Mouse (Mus musculus): ENCODE results near the gene Rab31. TPM values are rescaled to one million over a fixed set of nuclear protein-coding genes. Genes with fewer than 3 reads are reported as not detected.
"Not testable (repeated sequence)": the region's sequence is repeated elsewhere in the genome, so short reads cannot be mapped to it uniquely, and the experiment has no call there.

The Rab31 gene
- total RNA-seq, 1 experiment from 2014 or later, result 30.0 TPM

DNA sequence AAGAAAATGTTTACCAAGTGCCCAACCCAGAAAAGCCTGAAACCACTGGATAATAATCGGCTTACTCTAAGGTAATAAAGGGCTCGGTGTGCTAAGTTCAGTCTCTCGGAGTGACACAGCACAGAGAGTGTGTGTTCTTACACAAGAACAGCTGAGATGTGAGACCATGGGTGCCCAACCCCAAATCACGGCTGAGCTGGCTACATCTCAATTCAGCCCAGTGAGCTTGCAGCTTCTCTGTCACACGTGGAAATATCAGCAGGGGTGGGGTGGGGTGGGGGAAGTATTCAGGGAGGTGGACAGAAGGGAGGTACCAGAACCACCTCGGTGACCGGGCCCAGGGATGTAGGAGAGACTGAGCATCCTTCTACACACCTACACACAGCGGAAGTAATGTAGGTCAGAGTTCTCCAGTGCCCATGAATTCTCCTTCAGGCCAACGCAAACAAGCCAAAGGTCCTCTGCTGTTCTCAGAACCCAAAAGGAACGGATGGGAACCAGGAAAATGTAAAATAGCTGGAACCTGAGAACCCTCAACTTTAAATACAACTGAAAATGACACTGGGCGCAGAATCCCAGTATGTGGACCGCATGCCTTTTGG lies 106.7 kb downstream of the Rab31 start:
- DNase-seq, result no peak

DNA sequence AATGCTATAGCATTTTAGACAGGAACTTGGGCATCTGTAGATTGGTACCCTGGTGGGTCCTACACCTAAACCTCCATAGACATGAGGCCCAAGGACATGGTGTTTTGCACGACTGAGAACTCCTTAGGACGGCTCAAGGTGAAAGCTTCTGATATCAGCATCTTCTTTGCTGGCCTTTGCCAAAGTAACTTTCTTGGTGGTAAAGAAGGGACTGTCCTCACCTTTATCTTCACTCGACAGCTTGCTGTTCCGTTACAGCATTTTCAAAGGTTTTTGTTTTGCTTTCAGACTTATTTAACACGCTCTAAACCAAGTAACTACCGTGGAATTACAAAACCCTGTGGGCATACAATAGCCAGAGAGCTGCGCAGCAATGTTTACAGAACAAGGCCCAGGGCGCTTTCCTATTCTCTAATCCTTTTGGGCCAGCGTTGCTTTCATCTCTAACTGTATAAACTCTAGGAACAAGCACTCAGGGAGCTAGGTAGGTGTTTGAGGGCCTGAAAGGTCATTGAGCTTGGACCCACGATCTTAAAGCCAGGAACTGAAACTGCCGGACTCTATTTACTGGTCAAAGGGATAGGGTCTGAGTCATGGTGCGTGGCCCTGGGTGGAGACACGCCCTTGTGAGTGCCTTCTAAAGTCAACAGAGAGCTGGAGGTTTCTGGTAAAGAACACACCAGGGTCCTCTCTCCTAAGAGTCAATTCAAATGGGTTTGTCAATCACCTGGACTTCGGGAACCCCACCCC lies 109.0 kb downstream of the Rab31 start:
- peak; percentile 27 for DNase-seq

DNA sequence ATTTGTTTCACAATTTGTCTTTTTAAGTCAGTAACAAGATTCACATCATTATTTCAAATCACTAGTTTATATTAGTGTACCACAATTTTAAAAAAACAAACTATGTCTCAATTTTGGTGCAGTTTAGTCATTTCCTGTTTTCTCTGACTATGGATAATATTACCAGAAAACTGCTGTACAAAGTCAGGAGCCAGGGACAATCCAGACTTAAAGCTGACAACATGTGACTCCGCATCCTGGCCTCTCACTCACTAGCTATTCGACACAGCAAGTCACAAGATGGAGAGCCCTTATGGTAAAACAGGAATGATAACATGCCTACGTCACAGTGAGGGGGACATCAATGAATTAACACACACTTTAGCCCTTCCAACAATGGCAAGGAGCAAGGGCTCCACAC lies 109.9 kb downstream of the Rab31 start:
- no peak for DNase-seq

- DNase-seq, result no peak
Observed at GRCm38 (mm10) chr17:65658416-65658815, 114.1 kb downstream of the Rab31 start.

DNA sequence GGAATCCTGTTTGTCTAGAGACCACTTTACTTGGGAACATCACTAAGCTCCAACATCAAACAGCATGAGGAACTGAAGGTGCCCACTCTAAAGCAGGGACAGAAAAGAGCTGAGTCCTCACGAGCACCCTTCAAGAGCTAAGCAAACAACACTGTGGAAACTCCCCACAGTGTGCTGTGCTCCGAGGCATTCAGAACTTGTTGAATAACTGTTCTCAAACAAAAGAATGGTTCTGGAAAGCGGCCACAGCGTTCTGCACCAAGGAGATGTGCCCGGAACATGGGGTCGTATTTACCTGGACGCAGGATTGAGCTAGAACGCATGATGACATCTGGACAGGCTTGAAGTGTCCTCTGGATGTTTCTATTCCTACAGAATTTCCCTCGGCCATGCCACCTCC lies 114.6 kb downstream of the Rab31 start:
- DNase-seq, result no peak

DNA sequence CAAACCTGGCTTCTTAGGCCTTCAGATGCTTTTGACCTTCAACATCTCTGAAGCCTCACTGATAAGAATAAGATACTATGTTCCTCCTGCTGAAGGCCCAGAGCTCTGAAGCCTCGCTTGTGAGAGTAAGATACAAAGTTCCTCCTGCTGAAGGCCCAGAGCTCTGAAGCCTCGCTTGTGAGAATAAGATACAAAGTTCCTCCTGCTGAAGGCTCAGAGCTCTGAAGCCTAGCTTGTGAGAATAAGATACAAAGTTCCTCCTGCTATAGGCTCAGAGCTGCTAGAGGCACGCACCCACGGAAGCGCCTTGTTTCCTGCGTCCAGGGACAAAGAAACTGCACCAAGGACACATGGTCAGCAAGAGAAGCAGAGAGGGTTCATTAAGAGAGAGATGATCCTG lies 115.8 kb downstream of the Rab31 start:
- no peak for DNase-seq

GRCm38 (mm10) chr17:65656076-65656475 lies 116.5 kb downstream of the Rab31 start:
- DNase-seq, result no peak

- no peak for DNase-seq
Observed at GRCm38 (mm10) chr17:65655608-65656007, 116.9 kb downstream of the Rab31 start.

DNA sequence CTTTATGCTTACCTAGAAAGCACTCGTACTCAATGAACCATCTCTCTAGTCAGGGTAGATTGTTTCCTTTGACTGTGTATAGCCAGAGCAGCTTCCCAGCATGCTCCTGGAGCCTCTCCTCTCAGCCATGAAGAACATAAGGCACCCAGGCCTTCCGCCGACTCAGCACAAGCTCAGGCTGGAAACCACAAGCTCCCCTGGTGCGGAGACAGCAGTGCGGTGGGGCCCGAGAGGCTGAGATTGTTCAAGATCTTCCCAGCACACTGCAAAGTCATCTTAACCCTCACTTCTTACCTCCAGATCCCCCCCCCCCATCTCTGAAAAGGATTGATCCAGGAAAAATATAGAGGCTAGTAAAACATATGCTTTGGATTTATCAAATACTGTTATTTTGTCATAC lies 122.0 kb downstream of the Rab31 start:
- DNase-seq, result no peak

GRCm38 (mm10) chr17:65649175-65649493 lies 123.4 kb downstream of the Rab31 start:
- DNase-seq, result peak; percentile 28

DNA sequence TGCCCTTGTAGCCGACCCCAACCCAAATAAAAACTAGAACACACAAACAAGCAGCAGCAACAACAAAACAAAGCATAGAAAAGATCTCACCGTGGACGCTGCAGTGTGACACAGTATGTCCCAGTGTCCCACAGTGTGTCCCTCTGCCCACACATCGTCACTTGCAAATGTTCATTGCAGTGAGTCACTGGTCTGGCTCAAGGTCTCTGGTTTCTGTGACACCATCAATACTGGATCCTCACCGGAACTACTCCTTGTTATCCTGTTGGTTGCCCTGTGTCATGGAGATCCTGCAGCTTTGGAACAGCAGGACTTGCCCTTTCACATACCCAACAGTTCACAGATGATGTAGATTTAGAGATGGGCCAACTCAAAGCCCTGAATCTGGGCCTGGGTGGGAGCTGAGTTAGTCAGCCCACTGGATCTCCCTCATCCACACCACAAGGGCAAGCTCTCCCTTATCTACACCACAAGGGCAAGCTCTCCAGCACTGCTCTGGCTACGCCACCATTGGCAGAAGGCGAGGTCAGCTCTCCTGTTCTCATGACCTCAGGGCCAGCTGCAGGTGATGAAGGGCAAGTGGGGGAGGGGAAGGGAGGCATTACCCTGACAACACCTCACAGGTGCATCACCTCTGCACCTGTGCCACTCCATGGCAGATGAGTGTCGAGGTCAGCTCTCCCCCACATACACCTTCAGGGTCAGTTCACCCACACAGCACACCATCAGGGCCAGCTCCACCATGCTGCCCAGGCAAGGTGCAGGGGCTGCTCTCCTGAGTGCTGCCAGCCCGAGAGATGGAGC lies 124.0 kb downstream of the Rab31 start:
- DNase-seq, result peak; percentile 80

GRCm38 (mm10) chr17:65647961-65648360 lies 124.6 kb downstream of the Rab31 start:
- peak; percentile 34 for DNase-seq

- DNase-seq, result peak; percentile 83
Observed at GRCm38 (mm10) chr17:65647226-65647625, 125.3 kb downstream of the Rab31 start.

DNA sequence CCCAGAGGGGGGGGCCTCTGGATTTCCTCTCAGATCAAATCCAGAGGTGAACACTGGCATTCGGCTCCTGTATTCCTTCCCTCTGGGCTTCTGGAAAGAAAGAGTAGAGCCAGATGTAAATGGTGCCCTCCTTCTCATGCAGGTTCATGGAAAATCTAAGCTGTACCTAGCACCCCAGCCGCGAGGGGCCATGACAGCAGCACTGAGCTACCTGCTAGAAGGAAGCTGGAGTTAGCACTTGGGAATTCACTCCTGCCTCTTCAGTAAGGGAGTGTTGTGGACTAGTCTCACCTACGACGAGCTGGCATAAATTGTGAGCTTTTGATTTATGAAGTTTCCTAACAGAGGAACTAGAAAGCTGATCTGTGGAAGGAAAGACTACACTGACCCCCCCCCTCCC lies 129.0 kb downstream of the Rab31 start:
- no peak for DNase-seq

DNA sequence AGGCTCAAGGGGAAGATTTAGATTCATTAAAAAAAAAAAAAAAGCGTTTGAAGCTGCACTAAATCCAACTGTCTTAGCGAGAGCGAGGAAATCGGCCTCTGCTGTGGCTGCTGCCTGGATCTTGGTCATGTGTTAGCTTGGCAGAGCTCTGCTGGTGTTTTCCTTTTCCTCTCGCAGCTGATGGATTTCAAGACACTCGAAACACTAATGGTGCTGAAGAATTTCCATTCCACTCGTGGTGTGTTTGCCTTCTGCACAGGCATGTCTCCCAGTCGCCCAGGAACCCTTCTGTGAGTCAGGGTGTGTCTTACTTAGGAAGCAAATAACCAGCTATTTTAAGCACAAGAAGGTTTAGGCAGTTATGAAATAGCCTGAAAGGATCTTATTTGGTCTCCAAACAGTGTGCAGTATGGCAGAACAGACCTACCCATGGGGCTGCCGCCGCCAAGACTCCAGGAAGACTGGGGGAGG lies 129.5 kb downstream of the Rab31 start:
- DNase-seq, result no peak

- no peak for DNase-seq
Observed at GRCm38 (mm10) chr17:65642578-65642991, 130.0 kb downstream of the Rab31 start.

DNA sequence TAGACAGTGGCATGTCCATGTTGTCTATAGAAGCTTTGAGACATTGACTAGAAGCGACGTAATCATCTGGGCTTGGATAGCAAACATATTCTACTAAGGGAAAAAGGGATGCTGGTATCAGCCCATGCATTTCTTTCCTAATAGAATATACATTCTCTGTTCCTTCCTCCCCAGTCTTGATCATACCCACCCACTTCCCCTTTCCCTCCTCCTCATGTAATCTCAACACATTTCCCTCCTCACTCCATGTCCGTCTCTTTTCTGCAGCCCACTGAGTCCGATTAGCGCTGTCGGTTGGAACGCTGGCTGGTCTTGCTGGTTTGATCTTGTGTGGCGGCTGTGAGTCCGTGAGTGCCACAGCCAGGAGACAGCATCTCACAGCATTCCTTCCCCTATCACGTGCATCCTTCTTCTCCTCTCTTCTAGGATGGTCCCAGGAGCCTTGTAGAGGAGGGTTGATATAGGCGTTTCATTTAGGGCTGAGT lies 130.8 kb downstream of the Rab31 start, which contains the start of gene Txndc2:
Txndc2 (minus strand) TSS at position 435 of the 485 bp plus-strand sequence.
- no peak for DNase-seq

DNA sequence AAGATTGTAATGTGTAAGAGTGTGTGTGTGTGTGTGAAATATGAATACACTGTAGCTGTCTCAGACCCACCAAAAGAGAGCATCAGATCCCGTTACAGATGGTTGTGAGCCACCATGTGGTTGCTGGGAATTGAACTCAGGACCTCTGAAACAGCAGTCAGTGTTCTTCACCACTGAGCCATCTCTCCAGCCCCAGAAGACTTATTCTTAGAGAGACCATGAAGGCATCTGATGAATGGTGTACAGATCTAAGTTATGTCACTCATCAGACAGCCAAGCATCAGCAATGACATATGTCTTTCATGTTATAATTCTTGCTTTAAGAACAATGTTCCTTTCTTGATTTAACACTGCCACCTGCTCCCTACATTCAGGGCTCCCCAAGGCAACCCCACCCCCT lies 133.4 kb downstream of the Rab31 start:
- no peak for DNase-seq

GRCm38 (mm10) chr17:65635715-65636360 lies 136.7 kb downstream of the Rab31 start:
- DNase-seq, result peak; percentile 24

- no peak for DNase-seq
Observed at GRCm38 (mm10) chr17:65629943-65630342, 142.6 kb downstream of the Rab31 start.

- not testable (repeated sequence) for DNase-seq
Observed at GRCm38 (mm10) chr17:65628823-65629532, 143.6 kb downstream of the Rab31 start.

- DNase-seq, result no peak
Observed at GRCm38 (mm10) chr17:65626301-65626700, 146.3 kb downstream of the Rab31 start.

Data from adrenal gland, postnatal 14 days (tissue).